Mouse (Mus musculus) cerebral cortex, adult 2 months (tissue): ENCODE measurements around the gene Clpx.

Experiments
- WGBS: fragments of 180-500 bp; shearing (Covaris S2); methylation state at CpG from one replicate; pipeline ENCODE4 v1.1.7; 2018; 5-methylcytosine and 5-hydroxymethylcytosine counted together

The Clpx gene

GRCm38 (mm10) chr9:65293973-65294715, at the start of gene Clpx:
Gene Clpx (plus strand): TSS chr9:65294260.
- WGBS: 1% methylated on average over 70 of the region's 71 CpGs

- WGBS: 79% methylated on average over 16 of the region's 16 CpGs
These were observed 46.3 kb upstream of the Clpx start for GRCm38 (mm10) chr9:65247502-65248376.

DNA sequence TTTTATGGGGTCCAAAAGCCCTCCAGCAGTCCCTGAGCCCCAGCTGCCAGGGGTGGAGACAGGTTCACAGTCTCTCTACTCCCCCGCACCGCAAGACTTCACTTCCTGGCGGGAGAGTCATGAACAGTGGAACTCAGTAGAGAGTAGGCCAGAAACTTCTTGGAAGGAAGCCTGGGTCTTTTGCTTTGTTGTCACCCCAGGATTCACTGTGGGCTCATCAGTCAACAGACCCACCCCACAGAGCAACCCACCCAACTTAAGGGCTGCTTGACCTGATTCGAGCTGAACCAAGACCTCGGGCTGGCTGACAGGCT, 45.7 kb upstream of the Clpx start:
- WGBS: 76% methylated on average over 5 of the region's 5 CpGs

GRCm38 (mm10) chr9:65252026-65252425, 42.0 kb upstream of the Clpx start:
- 87% methylated on average over 3 of the region's 3 CpGs for WGBS

DNA sequence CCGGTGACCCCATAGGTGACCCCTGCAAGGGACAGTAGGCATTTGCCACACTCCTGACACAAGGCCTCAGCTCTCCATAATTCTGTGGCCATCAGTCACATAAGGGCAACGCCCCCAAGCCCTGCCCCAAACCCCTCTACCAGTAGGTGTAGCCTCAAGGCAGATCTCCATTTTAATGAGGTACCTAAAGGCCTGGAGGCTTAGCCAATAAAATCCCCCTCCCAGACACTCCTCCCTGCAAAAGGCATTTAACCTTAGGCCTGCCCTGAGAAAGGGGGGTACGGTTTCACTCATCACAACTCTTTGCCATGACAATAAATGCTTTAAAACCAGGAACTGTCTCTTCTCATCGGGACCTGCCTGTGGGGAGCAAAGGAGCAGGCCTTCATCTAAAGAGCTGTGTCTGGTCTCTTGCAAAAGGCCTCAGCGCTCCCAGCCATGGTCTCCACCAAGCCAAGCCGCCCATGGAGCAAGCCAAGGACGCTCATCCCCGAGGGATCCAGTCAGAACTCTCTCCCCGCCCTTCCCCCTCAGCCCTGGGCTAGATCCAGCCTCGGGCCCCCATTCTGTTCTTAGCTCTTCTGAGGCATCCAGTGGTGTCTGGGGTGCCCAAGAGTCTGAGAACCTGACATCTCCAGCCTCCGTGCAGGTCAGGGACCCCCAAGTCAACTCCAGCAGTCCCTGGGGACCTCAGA, 38.0 kb upstream of the Clpx start:
- WGBS: 82% methylated on average over 11 of the region's 11 CpGs

DNA sequence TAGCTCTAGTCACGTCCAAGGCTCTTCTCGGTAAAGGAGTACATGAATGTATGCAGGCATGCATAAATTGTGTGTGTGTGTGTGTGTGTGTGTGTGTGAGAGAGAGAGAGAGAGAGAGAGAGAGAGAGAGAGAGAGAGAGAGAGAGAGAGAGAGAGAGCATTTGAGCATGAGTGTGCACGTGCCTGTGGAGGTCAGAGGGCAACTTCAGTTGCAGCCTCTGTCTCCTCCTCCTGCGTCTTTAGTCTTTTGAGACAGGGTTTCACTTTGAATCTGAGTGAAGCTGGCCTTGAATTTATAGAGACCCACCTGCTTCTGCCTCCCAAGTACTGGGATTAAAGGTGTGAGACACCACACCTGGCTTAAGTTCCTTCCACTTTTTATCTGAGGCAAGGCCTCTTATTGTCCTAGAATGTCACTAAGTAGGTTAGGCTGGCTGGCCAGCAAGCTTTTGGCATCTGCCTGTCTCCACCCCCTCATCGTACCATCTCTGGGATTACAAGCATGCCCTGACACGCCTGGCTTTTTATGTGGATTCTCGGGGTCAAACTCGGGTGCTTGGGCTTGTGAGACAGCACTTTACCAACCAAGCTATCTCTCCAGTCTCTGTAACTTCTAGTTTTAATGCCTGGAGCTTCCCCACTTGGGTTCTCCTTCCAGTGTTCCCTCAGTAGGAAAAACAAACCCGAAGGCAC, 36.7 kb upstream of the Clpx start:
- 82% methylated on average over 9 of the region's 9 CpGs for WGBS

GRCm38 (mm10) chr9:65259366-65259765, 34.7 kb upstream of the Clpx start:
- WGBS: 84% methylated on average over 7 of the region's 7 CpGs

- 90% methylated on average over 2 of the region's 2 CpGs for WGBS
These were observed 32.3 kb upstream of the Clpx start for GRCm38 (mm10) chr9:65261591-65262230.

- 92% methylated on average over 3 of the region's 3 CpGs for WGBS
These were observed 31.4 kb upstream of the Clpx start for GRCm38 (mm10) chr9:65262641-65263120.

DNA sequence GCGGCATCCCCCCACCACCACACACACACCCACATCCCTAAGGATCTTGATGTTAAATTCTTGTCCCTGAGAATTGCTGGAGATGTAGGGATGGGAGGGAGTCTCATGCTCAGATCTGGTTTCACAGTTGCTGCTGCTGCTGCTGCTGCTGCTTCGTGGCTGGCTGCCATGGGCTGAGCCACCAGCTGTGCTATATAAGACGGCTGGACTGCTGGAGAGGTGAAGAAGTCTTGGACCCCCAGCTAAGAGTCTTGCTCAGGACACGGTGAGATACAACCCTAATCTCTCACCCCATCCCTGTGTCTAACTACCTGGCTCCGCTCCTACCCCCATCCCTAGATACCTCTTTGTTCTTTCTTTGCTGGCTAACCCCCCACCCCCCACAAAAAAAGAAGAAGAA, 29.1 kb upstream of the Clpx start, which contains the start of gene Cilp:
Gene Cilp (plus strand): TSS at position 222 of the 400 bp plus-strand sequence.
- 64% methylated on average over 5 of the region's 5 CpGs for WGBS

GRCm38 (mm10) chr9:65267742-65268515, 26.1 kb upstream of the Clpx start:
- 69% methylated on average over 7 of the region's 7 CpGs for WGBS

DNA sequence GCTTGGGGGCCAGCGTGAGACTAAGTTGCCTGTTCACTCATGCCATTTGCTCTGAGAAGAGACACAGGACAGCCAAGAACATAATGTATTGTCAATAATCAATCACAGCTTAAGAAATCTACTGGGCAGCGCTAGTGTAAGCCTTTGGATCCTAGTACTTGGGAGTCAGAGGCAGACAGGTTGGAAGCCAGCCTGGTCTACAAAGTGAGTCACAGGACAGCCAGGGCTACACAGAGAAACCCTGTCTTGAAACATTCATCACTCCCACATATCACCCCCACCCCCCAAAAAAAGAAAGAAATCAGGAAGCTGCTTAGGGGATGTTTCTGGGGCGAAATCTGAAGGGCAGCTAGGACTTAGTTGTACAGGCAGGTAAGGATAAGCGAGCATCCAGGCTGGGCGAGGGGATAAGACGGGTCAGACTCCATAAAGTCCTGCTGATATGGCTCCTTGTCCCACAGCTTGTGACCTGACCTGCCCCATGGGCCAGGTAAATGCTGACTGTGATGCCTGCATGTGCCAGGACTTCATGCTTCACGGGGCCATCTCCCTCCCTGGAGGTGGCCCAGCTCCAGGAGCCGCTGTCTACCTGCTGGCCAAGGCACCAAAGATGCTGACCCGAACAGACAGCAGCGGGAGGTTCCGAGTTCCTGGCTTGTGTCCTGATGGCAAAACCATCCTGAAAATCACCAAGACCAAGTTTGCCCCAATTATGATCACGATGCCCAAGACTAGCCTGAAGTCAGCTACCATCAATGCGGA, 20.8 kb upstream of the Clpx start:
- WGBS: 92% methylated on average over 13 of the region's 13 CpGs

GRCm38 (mm10) chr9:65273873-65274272, 20.2 kb upstream of the Clpx start:
- WGBS: 66% methylated on average over 4 of the region's 4 CpGs

DNA sequence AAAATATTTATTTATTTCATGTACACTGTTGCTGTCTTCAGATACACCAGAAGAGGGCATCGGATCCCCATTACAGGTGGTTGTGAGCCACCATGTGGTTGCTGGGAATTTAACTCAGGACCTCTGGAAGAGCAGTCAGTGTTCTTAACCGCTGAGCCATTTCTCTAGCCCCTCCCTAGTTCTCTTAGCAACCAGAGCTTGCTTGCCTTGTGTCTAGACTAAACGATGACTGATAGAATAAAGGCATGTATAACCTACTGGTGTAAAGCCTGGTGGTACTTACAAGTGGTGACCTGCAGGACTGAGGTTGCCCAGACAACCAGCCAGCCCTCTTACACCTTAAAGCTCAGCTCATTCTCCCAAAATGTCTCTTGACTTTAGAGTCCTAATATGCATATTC, 19.2 kb upstream of the Clpx start:
- WGBS: 67% methylated on average over 3 of the region's 3 CpGs

GRCm38 (mm10) chr9:65275810-65276530, 18.1 kb upstream of the Clpx start:
- WGBS: 80% methylated on average over 4 of the region's 4 CpGs

DNA sequence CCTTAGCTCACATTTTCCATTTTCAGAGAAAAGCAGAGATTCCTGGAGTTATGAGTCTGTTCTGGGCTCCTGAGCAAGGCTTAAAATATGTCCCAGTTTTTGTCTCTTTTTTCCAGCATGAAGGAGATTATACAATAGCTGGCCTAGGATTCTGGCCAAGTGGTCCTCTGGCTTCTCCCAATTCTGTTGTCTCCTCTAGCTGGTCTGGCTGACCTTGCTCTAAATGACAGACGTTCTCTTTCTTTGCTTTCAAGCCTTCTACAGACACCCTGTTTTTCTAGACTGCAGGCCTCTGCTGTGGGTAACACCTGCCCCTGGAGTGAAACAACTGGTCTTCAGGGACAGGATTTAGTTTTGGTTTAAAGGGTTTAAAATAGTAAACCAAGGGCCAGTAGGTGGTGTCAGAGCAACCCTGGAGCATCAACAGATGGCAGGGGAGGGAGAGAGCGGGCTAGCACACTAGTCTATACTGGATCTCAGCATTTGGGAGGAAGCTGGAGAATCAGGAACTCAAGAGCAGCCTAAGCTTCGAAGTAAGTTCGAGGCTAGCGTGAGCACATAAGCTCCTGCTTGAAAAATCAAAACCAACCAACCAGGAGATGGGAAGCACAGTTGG, 12.4 kb upstream of the Clpx start:
- WGBS: 64% methylated on average over 5 of the region's 5 CpGs

DNA sequence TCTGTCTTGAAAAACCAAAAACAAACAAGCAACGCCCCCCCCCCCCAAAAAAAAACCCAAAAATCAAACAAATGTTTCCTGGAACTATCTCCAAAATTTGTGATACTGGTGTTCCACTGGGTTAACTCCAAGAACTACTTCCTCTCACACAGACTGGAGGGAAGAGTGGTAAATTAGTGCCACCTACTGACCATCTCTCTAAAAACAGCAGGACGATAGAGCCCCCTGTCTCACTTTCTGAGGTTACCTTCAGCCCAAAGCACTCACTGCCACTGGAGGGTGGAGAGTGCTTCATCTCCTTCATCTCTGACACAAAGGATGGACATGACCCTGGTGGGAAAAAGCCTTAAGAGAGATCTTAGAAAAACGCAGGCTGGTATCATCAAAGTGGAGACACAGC, 10.8 kb upstream of the Clpx start:
- 4% methylated on average over 3 of the region's 3 CpGs for WGBS

DNA sequence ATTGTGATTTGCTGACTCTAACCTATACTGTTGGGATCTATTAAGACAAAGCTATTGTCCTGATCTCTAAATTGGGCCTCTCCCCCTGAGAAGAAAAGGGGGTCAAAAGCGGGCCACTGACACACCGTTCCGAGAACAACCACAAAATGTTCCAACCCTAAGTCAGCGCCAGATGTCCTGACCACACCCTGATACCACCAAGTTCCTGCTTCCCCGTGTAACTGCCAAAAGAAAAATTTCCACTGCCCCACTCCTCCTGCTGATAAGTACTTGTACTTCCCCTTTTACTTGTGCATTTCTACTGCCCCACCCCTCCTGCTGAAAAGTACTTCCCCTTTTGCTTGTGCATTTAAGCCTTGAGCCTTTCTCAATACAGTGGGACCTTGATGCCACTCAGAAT, 5.8 kb upstream of the Clpx start:
- WGBS: 87% methylated on average over 5 of the region's 5 CpGs

DNA sequence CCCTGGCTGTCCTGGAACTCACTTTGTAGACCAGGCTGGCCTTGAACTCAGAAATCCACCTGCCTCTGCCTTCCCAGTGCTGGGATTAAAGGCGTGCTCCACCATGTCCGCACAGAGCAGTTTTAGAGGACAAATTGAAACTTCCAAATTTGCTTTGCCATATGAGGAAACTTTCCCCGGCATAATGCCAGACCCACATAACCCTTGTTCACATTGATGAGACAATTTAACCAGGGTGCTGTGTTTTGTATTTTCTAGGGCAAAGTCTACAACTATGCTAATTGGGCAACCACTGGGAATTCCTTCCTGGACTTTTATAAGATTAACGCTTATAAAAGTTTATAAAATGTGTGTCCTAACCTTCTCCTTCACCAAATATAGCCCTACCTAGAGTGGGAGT, 4.1 kb upstream of the Clpx start:
- 94% methylated on average over 4 of the region's 4 CpGs for WGBS
